Mouse (Mus musculus) neutrophil, adult 5-6 weeks (primary cell): ENCODE results near the gene Sox30. TPM values are rescaled to one million over a fixed set of nuclear protein-coding genes. Genes with fewer than 3 reads are reported as not detected.

Experiments used
- ATAC-seq: fragments of 151-379, 151-347 bp; 2 replicates; pipeline ENCODE4 v1.8.0; 2017; ENCODE audit warnings: mild to moderate bottlenecking, moderate TSS enrichment; ENCODE audit not compliant: insufficient number of reproducible peaks, poor library complexity, low FRiP score, severe bottlenecking; ENCODE audit errors: extremely low read depth
- total RNA-seq: library from RNA; stranded (forward); fragments of 200-1000 nt; gene quantifications from 2 replicates; pipeline ENCODE4 v1.2.3, GENCODE M21; 2017

Sox30 gene
- total RNA-seq, 1 experiment from 2014 or later = not detected

- no peak for ATAC-seq
These were observed 11.5 kb downstream of the Sox30 start for GRCm38 (mm10) chr11:45991604-45992003.

GRCm38 (mm10) chr11:45992087-45992486 is 12.0 kb downstream of the Sox30 start:
- ATAC-seq = no peak

GRCm38 (mm10) chr11:46016061-46016460 is 36.0 kb downstream of the Sox30 start:
- 0 out of 2 replicates have a peak, but pooled peaks have one; percentile 41 for ATAC-seq

GRCm38 (mm10) chr11:46020246-46020645 is 40.1 kb downstream of the Sox30 start:
- ATAC-seq = no peak

GRCm38 (mm10) chr11:46021850-46022249 is 41.7 kb downstream of the Sox30 start:
- no peak for ATAC-seq

- ATAC-seq = no peak
These were observed 42.9 kb downstream of the Sox30 start for GRCm38 (mm10) chr11:46022983-46023382.

- no peak for ATAC-seq
These were observed 45.9 kb downstream of the Sox30 start for GRCm38 (mm10) chr11:46025962-46026392.

- ATAC-seq = no peak
These were observed 48.1 kb downstream of the Sox30 start for GRCm38 (mm10) chr11:46027952-46028814.

GRCm38 (mm10) chr11:46029485-46029884 is 49.4 kb downstream of the Sox30 start:
- ATAC-seq = no peak

- ATAC-seq = no peak
These were observed 49.9 kb downstream of the Sox30 start for GRCm38 (mm10) chr11:46030026-46030425.

GRCm38 (mm10) chr11:46031470-46031869 is 51.4 kb downstream of the Sox30 start:
- 0 out of 2 replicates have a peak, but pooled peaks have one; percentile 33 for ATAC-seq

- no peak for ATAC-seq
These were observed 52.8 kb downstream of the Sox30 start for GRCm38 (mm10) chr11:46032956-46033355.

- ATAC-seq = no peak
These were observed 56.3 kb downstream of the Sox30 start for GRCm38 (mm10) chr11:46036374-46036773.

- no peak for ATAC-seq
These were observed 58.8 kb downstream of the Sox30 start for GRCm38 (mm10) chr11:46038901-46039300.

GRCm38 (mm10) chr11:46039335-46039734 is 59.2 kb downstream of the Sox30 start:
- ATAC-seq = no peak

GRCm38 (mm10) chr11:46040841-46041556 is 60.9 kb downstream of the Sox30 start:
- ATAC-seq = no peak

- ATAC-seq = no peak
These were observed 61.6 kb downstream of the Sox30 start for GRCm38 (mm10) chr11:46041607-46042267.

GRCm38 (mm10) chr11:46044781-46045180 is 64.7 kb downstream of the Sox30 start:
- ATAC-seq = no peak

- no peak for ATAC-seq
These were observed 67.2 kb downstream of the Sox30 start for GRCm38 (mm10) chr11:46047264-46047663.
